In the genomic region with DNA sequence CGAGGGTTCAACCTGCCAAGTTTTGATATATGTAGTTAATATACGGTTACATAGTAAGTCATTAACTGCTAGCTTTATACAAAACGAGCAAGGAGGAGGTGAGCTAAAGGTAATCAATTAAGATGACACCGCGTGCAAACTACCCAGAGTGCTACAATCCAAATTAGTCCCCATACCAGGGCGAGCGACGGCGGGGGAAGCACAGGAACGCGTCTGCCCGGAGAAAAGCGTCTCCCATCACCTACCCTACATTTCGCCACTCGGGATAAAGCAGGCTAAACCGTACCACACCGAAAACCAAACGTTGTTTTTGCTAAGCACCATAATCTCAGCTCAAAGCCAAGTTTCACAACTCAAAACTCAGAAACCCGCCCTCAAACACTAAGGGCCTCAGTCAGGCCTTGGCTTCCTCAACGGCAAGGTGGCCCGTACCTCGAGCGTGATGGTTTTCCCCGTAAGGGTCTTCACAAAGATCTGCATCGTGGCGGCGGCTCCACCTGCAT, we compare ENCODE assay signal across 8 mouse cellular contexts. TPM values are rescaled to one million over a fixed set of nuclear protein-coding genes. Genes with fewer than 3 reads are reported as not detected.
DNase-seq lines count a peak whose midpoint lies in the region; ATAC-seq lines count a peak whose summit lies in the region.

No protein-coding gene starts in this region.

- peaks cover 15% of the 10 kb centered on the region for H3K4me1 ChIP-seq in kidney, embryonic 16.5 days (ENCODE audit: insufficient read depth, low read length)
- H3K4me1 ChIP-seq in embryonic facial prominence, embryonic 10.5 days: peaks cover 13% of the 10 kb centered on the region
- peaks cover 16% of the 10 kb centered on the region for H3K4me1 ChIP-seq in hindbrain, embryonic 15.5 days (replicated peaks)
- peaks cover 15% of the 10 kb centered on the region for H3K4me1 ChIP-seq in midbrain, embryonic 15.5 days

- H3K9ac ChIP-seq in kidney, embryonic 16.5 days (replicated peaks; ENCODE audit: low read length): peak overlapping the region; percentile 94
- peak overlapping the region; percentile 74 for H3K9ac ChIP-seq in hindbrain, embryonic 15.5 days
- H3K9ac ChIP-seq in midbrain, embryonic 15.5 days: peak overlapping the region; percentile 90

- no peak for DNase-seq in kidney, adult 18-20 months
- no peak for DNase-seq in embryonic facial prominence, embryonic 10.5 days (ENCODE audit: low spot score)
- DNase-seq in cerebellum, adult 11-12 months: no peak

- peaks cover 30% of the 10 kb centered on the region for H3K36me3 ChIP-seq in kidney, embryonic 16.5 days (ENCODE audit: insufficient read depth, low read length)
- H3K36me3 ChIP-seq in embryonic facial prominence, embryonic 10.5 days (replicated peaks): peaks cover 47% of the 10 kb centered on the region
- peaks cover 33% of the 10 kb centered on the region for H3K36me3 ChIP-seq in hindbrain, embryonic 15.5 days
- peaks cover 20% of the 10 kb centered on the region for H3K36me3 ChIP-seq in midbrain, embryonic 15.5 days (replicated peaks)

- H3K4me2 ChIP-seq in kidney, embryonic 16.5 days (replicated peaks; ENCODE audit: low read depth, low read length): peak overlapping the region; percentile 56
- H3K4me2 ChIP-seq in hindbrain, embryonic 15.5 days: peak overlapping the region; percentile 79
- H3K4me2 ChIP-seq in midbrain, embryonic 15.5 days: peak overlapping the region; percentile 61

- H3K4me3 ChIP-seq in kidney, embryonic 16.5 days (ENCODE audit: low read length): peak overlapping the region; percentile 88
- H3K4me3 ChIP-seq in embryonic facial prominence, embryonic 10.5 days: peak overlapping the region; percentile 82
- H3K4me3 ChIP-seq in hindbrain, embryonic 15.5 days: peak overlapping the region; percentile 63
- peak overlapping the region; percentile 90 for H3K4me3 ChIP-seq in midbrain, embryonic 15.5 days

- ATAC-seq in kidney, embryonic 16.5 days (ENCODE audit: low FRiP score, low TSS enrichment): peak; percentile 18
- ATAC-seq in hindbrain, embryonic 15.5 days (ENCODE audit: low FRiP score, low read depth): peak; percentile 17
- ATAC-seq in midbrain, embryonic 15.5 days (replicated peaks): peak; percentile 22
- ATAC-seq in CD4-positive, CD25-positive, alpha-beta regulatory T cell, adult 4 months: no peak
- ATAC-seq in megakaryocyte progenitor cell, adult 5-6 weeks (replicated peaks; ENCODE audit: poor library complexity): no peak

- H3K9me3 ChIP-seq in kidney, embryonic 16.5 days (ENCODE audit: low read length): no peaks in the 10 kb centered on the region
- H3K9me3 ChIP-seq in embryonic facial prominence, embryonic 10.5 days: no peaks in the 10 kb centered on the region
- no peaks in the 10 kb centered on the region for H3K9me3 ChIP-seq in hindbrain, embryonic 15.5 days
- H3K9me3 ChIP-seq in midbrain, embryonic 15.5 days: no peaks in the 10 kb centered on the region

- H3K27me3 ChIP-seq in kidney, embryonic 16.5 days (ENCODE audit: insufficient read depth, low read length): no peaks in the 10 kb centered on the region
- no peaks in the 10 kb centered on the region for H3K27me3 ChIP-seq in embryonic facial prominence, embryonic 10.5 days (replicated peaks; ENCODE audit: low read depth, poor library complexity, severe bottlenecking)
- H3K27me3 ChIP-seq in hindbrain, embryonic 15.5 days: no peaks in the 10 kb centered on the region
- no peaks in the 10 kb centered on the region for H3K27me3 ChIP-seq in midbrain, embryonic 15.5 days (replicated peaks)

- under 1% methylated on average over 27 of the region's 27 CpGs for WGBS in kidney, embryonic 16.5 days
- WGBS in embryonic facial prominence, embryonic 10.5 days: under 1% methylated on average over 27 of the region's 27 CpGs
- WGBS in hindbrain, embryonic 15.5 days: under 1% methylated on average over 27 of the region's 27 CpGs
- WGBS in midbrain, embryonic 15.5 days: under 1% methylated on average over 27 of the region's 27 CpGs

- H3K27ac ChIP-seq in kidney, embryonic 16.5 days (ENCODE audit: low read length): peak overlapping the region; percentile 84
- H3K27ac ChIP-seq in embryonic facial prominence, embryonic 10.5 days (replicated peaks): peak overlapping the region; percentile 94
- H3K27ac ChIP-seq in hindbrain, embryonic 15.5 days (replicated peaks): peak overlapping the region; percentile 89
- peak overlapping the region; percentile 94 for H3K27ac ChIP-seq in midbrain, embryonic 15.5 days

RNA-seq across cellular contexts. Expression of a gene that starts 0.5 kb away (rescaled TPM):
- polyA plus RNA-seq in kidney, embryonic 16.5 days (2015; fragmentation: Nextera tagmentation; extraction: Ambion mirVana): 0.15 and 0.21 TPM in 2 replicates
- polyA plus RNA-seq in embryonic facial prominence, embryonic 10.5 days (2016; fragmentation: Nextera tagmentation; extraction: Ambion mirVana): 0.25 and 0.28 TPM in 2 replicates
- 0.08 and 0.29 TPM in 2 replicates for polyA plus RNA-seq in hindbrain, embryonic 15.5 days (2015; fragmentation: Nextera tagmentation; extraction: Ambion mirVana)
- polyA plus RNA-seq in midbrain, embryonic 15.5 days (2015; fragmentation: Nextera tagmentation; extraction: Ambion mirVana): 0.19 TPM in 1 of 2 replicates, not detected in the other
- 1 to 10 TPM; 2.0 to 4.6 TPM for polyA plus RNA-seq in CD4-positive, CD25-positive, alpha-beta regulatory T cell, adult 4 months (2017; shearing (Covaris generic))
- 0.10 and 0.73 TPM in 2 replicates for total RNA-seq in megakaryocyte progenitor cell, adult 5-6 weeks (2015)
- 0.12 and 0.47 TPM in 2 replicates for total RNA-seq in megakaryocyte progenitor cell, adult 5-6 weeks (2017)

RNA-seq across cellular contexts. Expression of a gene that starts 0.6 kb away (rescaled TPM):
- polyA plus RNA-seq in kidney, embryonic 16.5 days (2015; fragmentation: Nextera tagmentation; extraction: Ambion mirVana): 908 and 951 TPM in 2 replicates
- polyA plus RNA-seq in embryonic facial prominence, embryonic 10.5 days (2016; fragmentation: Nextera tagmentation; extraction: Ambion mirVana): 1,084 and 1,105 TPM in 2 replicates
- polyA plus RNA-seq in hindbrain, embryonic 15.5 days (2015; fragmentation: Nextera tagmentation; extraction: Ambion mirVana): 526 and 577 TPM in 2 replicates
- polyA plus RNA-seq in midbrain, embryonic 15.5 days (2015; fragmentation: Nextera tagmentation; extraction: Ambion mirVana): 452 and 494 TPM in 2 replicates
- 1,000 to 10,000 TPM; 1,358 to 1,362 TPM for polyA plus RNA-seq in CD4-positive, CD25-positive, alpha-beta regulatory T cell, adult 4 months (2017; shearing (Covaris generic))
- total RNA-seq in megakaryocyte progenitor cell, adult 5-6 weeks (2015): 2,267 and 2,302 TPM in 2 replicates
- total RNA-seq in megakaryocyte progenitor cell, adult 5-6 weeks (2017): 1,089 and 1,288 TPM in 2 replicates

RNA-seq across cellular contexts. Expression of a gene that starts 21.1 kb away (rescaled TPM):
- polyA plus RNA-seq in kidney, embryonic 16.5 days (2015; fragmentation: Nextera tagmentation; extraction: Ambion mirVana): 49.8 and 54.4 TPM in 2 replicates
- 45.8 and 49.5 TPM in 2 replicates for polyA plus RNA-seq in embryonic facial prominence, embryonic 10.5 days (2016; fragmentation: Nextera tagmentation; extraction: Ambion mirVana)
- polyA plus RNA-seq in hindbrain, embryonic 15.5 days (2015; fragmentation: Nextera tagmentation; extraction: Ambion mirVana): 41.8 and 44.8 TPM in 2 replicates
- 52.6 and 58.2 TPM in 2 replicates for polyA plus RNA-seq in midbrain, embryonic 15.5 days (2015; fragmentation: Nextera tagmentation; extraction: Ambion mirVana)
- polyA plus RNA-seq in CD4-positive, CD25-positive, alpha-beta regulatory T cell, adult 4 months (2017; shearing (Covaris generic)): 10 to 100 TPM; 50.8 to 59.8 TPM
- 20.1 and 30.0 TPM in 2 replicates for total RNA-seq in megakaryocyte progenitor cell, adult 5-6 weeks (2015)
- 64.9 and 80.4 TPM in 2 replicates for total RNA-seq in megakaryocyte progenitor cell, adult 5-6 weeks (2017)

RNA-seq across cellular contexts. Expression of a gene that starts 32.5 kb away (rescaled TPM):
- polyA plus RNA-seq in kidney, embryonic 16.5 days (2015; fragmentation: Nextera tagmentation; extraction: Ambion mirVana): 24.5 and 28.8 TPM in 2 replicates
- polyA plus RNA-seq in embryonic facial prominence, embryonic 10.5 days (2016; fragmentation: Nextera tagmentation; extraction: Ambion mirVana): 16.9 and 20.7 TPM in 2 replicates
- 9.8 and 11.8 TPM in 2 replicates for polyA plus RNA-seq in hindbrain, embryonic 15.5 days (2015; fragmentation: Nextera tagmentation; extraction: Ambion mirVana)
- 7.7 and 9.3 TPM in 2 replicates for polyA plus RNA-seq in midbrain, embryonic 15.5 days (2015; fragmentation: Nextera tagmentation; extraction: Ambion mirVana)
- polyA plus RNA-seq in CD4-positive, CD25-positive, alpha-beta regulatory T cell, adult 4 months (2017; shearing (Covaris generic)): 10 to 100 TPM; 29.4 to 45.3 TPM
- total RNA-seq in megakaryocyte progenitor cell, adult 5-6 weeks (2015): 45.7 and 50.9 TPM in 2 replicates
- 49.4 and 61.1 TPM in 2 replicates for total RNA-seq in megakaryocyte progenitor cell, adult 5-6 weeks (2017)

Comparison
In these comparisons a context has a peak if more than half of its experiments do, and no peak if none do; other contexts are left out.
1. ATAC-seq: peak in kidney, embryonic 16.5 days (single experiment), hindbrain, embryonic 15.5 days (single experiment) and midbrain, embryonic 15.5 days (single experiment); none in CD4-positive, CD25-positive, alpha-beta regulatory T cell, adult 4 months (single experiment) and megakaryocyte progenitor cell, adult 5-6 weeks (single experiment).
2. Peak in every context shown above with its lines, with median percentiles within 50 percentile points of each other: H3K27ac ChIP-seq, H3K4me2 ChIP-seq, H3K4me3 ChIP-seq and H3K9ac ChIP-seq.